Mouse (Mus musculus): ENCODE results near the gene Cmss1.

GRCm38 (mm10) chr16:57634191-57634590, 27.5 kb upstream of the Cmss1 start:
- no peak for TF ChIP-seq POLR2A (IDR thresholded peaks at IDR 0.05; ENCODE audit: insufficient read depth, low read length)
- peak; percentile 72 for TF ChIP-seq CTCF (IDR thresholded peaks at IDR 0.05; ENCODE audit: low read depth, low read length)

Measured in ES-Bruce4 (cell line).